Mouse (Mus musculus) CH12.LX (cell line): ENCODE measurements around the gene Grtp1.

Experiments
- CTCF ChIP-seq, 2 experiments: IDR thresholded peaks in 1 of 2; conservative IDR thresholded peaks in 1 of 2; 2 replicates each; pipeline ENCODE4 v1.5.1; 2011 to 2012; ENCODE audit warnings: low read depth in 2 of 2, low read length in 2 of 2, improper control_type of control experiment in 1 of 2, inconsistent platforms in 1 of 2, mild to moderate bottlenecking in 1 of 2, moderate library complexity in 1 of 2
- JUND ChIP-seq: conservative IDR thresholded peaks from 2 replicates; pipeline ENCODE4 v1.6.1; 2011; ENCODE audit warnings: low read depth, low read length, improper control_type of control experiment
- PAX5 ChIP-seq: IDR thresholded peaks from 2 replicates; pipeline ENCODE4 v1.6.1; 2012; ENCODE audit warnings: low read length, inconsistent platforms, mixed read lengths
- USF1 ChIP-seq: IDR thresholded peaks from 2 replicates; pipeline ENCODE4 v1.6.1; 2014; ENCODE audit warnings: low read depth, mild to moderate bottlenecking, inconsistent platforms, low read length, improper control_type of control experiment

DNA sequence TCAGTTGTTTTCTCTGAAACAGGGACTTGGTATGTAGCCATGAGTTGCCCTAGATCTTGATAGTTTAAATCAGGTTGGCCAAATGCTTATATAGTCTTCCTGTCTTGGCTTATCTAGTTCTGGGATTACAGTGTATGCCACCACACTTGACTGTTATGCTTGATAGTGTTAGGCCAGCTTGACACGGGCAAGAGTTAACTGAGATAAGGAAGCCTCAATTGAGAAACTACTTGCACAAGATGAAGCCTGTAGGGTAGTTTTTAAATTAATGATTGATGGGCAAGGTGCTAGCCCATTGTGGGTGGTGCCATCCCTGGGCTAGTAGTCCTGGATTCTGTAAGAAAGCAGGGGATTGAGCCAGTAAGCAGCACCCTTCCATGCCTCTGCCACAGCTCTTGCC lies 36.9 kb downstream of the Grtp1 start:
- TF ChIP-seq PAX5 (no peak), CTCF (conservative IDR thresholded peaks at IDR 0.05 in 1 of 2, IDR thresholded peaks at IDR 0.05 in 1 of 2; ENCODE audit: low read depth in 2 of 2, low read length in 2 of 2) (no peak), USF1 (no peak), JUND (no peak)
